Mouse (Mus musculus) hindbrain, embryonic 13.5 days (tissue): ENCODE measurements around the gene Fam83c. TPM values are rescaled to one million over a fixed set of nuclear protein-coding genes. Genes with fewer than 3 reads are reported as not detected.
A peak's percentile ranks its signal among the peaks of the same experiment; 100 is the strongest.

Experiments used
- ATAC-seq: fragments of 200-750 bp; cut with Nextera tagmentation; 2 replicates; pipeline ENCODE4 v1.8.0; 2017; ENCODE audit warnings: moderate TSS enrichment; ENCODE audit not compliant: low FRiP score
- H3K27ac ChIP-seq: fragments of 300-500 bp; sonication (generic); 2 replicates; pipeline ENCODE4 v1.5.1; 2015; ENCODE audit warnings: inconsistent platforms, mild to moderate bottlenecking, moderate library complexity
- H3K27me3 ChIP-seq: fragments of 300-500 bp; sonication (generic); 2 replicates; pipeline ENCODE4 v1.6.1; 2015; ENCODE audit warnings: mild to moderate bottlenecking, inconsistent platforms
- H3K36me3 ChIP-seq: fragments of 300-500 bp; sonication (generic); 2 replicates; pipeline ENCODE4 v1.6.1; 2015; ENCODE audit warnings: mild to moderate bottlenecking, inconsistent platforms
- H3K4me1 ChIP-seq: fragments of 300-500 bp; sonication (generic); replicated peaks from 2 replicates; pipeline ENCODE4 v1.6.1; 2015; ENCODE audit warnings: inconsistent platforms
- H3K4me2 ChIP-seq: fragments of 300-500 bp; sonication (generic); 2 replicates; pipeline ENCODE4 v1.6.1; 2015; ENCODE audit warnings: inconsistent platforms, mild to moderate bottlenecking, moderate library complexity
- H3K4me3 ChIP-seq: fragments of 300-500 bp; sonication (generic); 2 replicates; pipeline ENCODE4 v1.5.1; 2015; ENCODE audit warnings: mild to moderate bottlenecking, inconsistent platforms
- H3K9ac ChIP-seq: fragments of 300-500 bp; sonication (generic); 2 replicates; pipeline ENCODE4 v1.6.1; 2015; ENCODE audit warnings: mild to moderate bottlenecking, inconsistent platforms
- H3K9me3 ChIP-seq: fragments of 300-500 bp; sonication (generic); 2 replicates; pipeline ENCODE4 v1.6.1; 2016; ENCODE audit warnings: inconsistent platforms
- WGBS: fragments of 180-500 bp; shearing (Covaris S2); methylation state at CpG from one replicate; pipeline ENCODE4 v1.1.7; 2015; 5-methylcytosine and 5-hydroxymethylcytosine counted together
- polyA plus RNA-seq: library from polyadenylated mRNA; unstranded; fragments of >200 nt; fragmentation: Nextera tagmentation; extraction: Ambion mirVana; gene quantifications from 2 replicates; pipeline ENCODE4 v1.2.1, GENCODE M21; 2015

The Fam83c gene
- polyA plus RNA-seq, 1 experiment from 2014 or later: 0.60 TPM

DNA sequence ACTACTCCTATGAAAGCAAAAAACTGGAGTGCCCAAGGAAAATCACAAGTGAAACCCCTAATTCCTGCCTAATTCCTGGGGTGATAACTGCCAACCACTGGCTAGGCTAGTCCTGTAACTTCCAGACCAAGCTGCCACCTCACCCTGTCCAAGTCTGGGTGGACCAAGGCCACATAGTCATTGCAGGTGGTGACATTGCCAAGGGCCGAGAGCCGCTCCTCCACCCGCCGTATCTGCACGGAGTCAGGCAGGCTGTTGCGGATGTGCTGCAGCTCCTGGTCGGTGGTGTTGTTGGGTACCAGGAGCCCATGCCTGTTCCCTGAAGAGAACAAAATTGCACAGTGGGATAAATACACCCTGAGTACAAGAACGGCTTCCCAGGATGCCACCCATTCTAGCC, 10.9 kb downstream of the Fam83c start:
- H3K27me3 ChIP-seq: no peaks in the 10 kb centered on the region
- ATAC-seq: no peak
- H3K9me3 ChIP-seq: no peaks in the 10 kb centered on the region
- H3K9ac ChIP-seq: no peak overlapping the region
- no peak overlapping the region for H3K27ac ChIP-seq
- H3K4me2 ChIP-seq: no peak overlapping the region
- peaks cover 41% of the 10 kb centered on the region for H3K4me1 ChIP-seq
- H3K4me3 ChIP-seq: no peak overlapping the region
- WGBS: 96% methylated on average over 8 of the region's 8 CpGs
- H3K36me3 ChIP-seq: peaks cover 45% of the 10 kb centered on the region

DNA sequence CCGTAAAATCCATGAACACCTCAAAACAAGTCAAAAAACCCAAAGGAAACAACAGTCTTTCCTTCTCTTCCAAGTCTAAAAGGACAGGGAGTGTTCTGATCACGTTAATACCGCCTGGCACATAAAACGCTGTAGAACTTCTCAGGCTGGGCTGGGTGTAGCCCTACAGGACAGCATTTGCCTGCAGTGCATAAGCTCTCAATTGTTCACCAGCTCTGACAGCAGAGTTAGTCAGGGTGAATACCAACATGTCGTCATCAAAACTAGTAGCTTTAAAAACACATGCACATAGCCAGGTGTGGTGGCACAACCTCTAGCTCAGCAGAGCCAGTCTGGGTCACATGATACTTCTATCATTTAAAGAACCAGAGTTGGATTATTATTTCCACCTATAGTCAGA, 13.9 kb downstream of the Fam83c start:
- Histone ChIP-seq H3K27me3 (no peaks in the 10 kb centered on the region), H3K36me3 (peaks cover 65% of the 10 kb centered on the region)

DNA sequence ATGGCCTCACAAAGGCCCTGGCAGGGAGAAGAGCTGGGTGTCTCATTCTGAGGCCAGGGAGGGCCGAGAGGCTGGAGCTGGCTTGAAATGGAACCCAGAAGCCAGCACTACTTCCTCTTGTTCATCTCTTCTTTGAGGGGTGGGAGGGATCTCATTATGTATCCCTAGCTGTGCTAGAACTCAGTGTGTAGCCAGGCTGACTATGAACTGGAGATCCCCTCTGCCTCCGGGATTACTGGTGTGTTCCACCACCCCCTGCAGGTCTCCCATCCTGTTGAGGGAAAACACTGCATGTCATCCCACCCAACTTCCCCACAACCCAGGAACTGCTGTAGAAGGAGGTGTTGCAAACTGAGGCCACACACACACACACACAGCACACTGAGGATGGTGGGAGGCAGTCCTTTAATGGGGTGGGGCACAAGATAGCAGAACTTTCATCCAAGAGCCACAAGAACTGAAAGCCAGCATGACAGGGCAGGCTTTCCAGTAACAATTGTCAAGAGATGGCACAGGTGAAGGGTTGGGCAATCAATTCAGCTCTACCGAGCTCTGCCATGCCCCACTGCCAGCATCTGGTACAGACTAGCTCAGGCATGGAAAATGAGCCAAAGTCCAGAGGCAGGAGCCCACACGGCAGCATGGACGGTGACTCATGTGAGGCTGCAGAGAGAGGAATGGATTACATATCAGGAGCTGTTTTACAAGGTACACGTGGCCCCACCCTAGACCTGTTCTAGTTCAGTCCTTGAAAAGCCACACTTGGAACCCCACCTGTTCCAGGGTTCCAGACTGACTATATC, 15.0 kb downstream of the Fam83c start:
- peak; percentile 8; the same call in 1 of the 2 replicates for ATAC-seq
- WGBS: 60% methylated on average over 6 of the region's 6 CpGs
- Histone ChIP-seq H3K9me3 (no peaks in the 10 kb centered on the region), H3K27me3 (no peaks in the 10 kb centered on the region), H3K4me1 (peaks cover 33% of the 10 kb centered on the region), H3K4me3 (peak overlapping the region; percentile 58), H3K9ac (peak overlapping the region; percentile 90), H3K36me3 (peaks cover 74% of the 10 kb centered on the region), H3K4me2 (peak overlapping the region; percentile 83), H3K27ac (peak overlapping the region; percentile 91)

More for the DNA sequence above, 13.9 kb downstream of the Fam83c start:
- H3K4me3 ChIP-seq: no peak overlapping the region
- no peak overlapping the region for H3K4me2 ChIP-seq
- H3K4me1 ChIP-seq: peaks cover 42% of the 10 kb centered on the region
- no peak for ATAC-seq
- 95% methylated on average over 5 of the region's 5 CpGs for WGBS
- H3K9ac ChIP-seq: no peak overlapping the region
- H3K9me3 ChIP-seq: no peaks in the 10 kb centered on the region
- H3K27ac ChIP-seq: no peak overlapping the region

DNA sequence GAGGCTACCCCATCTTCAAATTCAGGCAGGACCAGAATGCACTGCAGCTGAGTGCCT, 15.4 kb downstream of the Fam83c start, which contains the start of gene BC029722:
BC029722 (minus strand) TSS at position 35 of the 57 bp plus-strand sequence.
- peaks cover 35% of the 10 kb centered on the region for H3K4me1 ChIP-seq
- H3K36me3 ChIP-seq: peaks cover 79% of the 10 kb centered on the region
- no peaks in the 10 kb centered on the region for H3K9me3 ChIP-seq
- H3K27ac ChIP-seq: peak within 1 kb of the TSS; percentile 91
- ATAC-seq: no peak
- no peaks in the 10 kb centered on the region for H3K27me3 ChIP-seq
- H3K4me2 ChIP-seq: peak within 1 kb of the TSS; percentile 83
- H3K9ac ChIP-seq: peak within 1 kb of the TSS; percentile 90
- H3K4me3 ChIP-seq: peak within 1 kb of the TSS; percentile 58

DNA sequence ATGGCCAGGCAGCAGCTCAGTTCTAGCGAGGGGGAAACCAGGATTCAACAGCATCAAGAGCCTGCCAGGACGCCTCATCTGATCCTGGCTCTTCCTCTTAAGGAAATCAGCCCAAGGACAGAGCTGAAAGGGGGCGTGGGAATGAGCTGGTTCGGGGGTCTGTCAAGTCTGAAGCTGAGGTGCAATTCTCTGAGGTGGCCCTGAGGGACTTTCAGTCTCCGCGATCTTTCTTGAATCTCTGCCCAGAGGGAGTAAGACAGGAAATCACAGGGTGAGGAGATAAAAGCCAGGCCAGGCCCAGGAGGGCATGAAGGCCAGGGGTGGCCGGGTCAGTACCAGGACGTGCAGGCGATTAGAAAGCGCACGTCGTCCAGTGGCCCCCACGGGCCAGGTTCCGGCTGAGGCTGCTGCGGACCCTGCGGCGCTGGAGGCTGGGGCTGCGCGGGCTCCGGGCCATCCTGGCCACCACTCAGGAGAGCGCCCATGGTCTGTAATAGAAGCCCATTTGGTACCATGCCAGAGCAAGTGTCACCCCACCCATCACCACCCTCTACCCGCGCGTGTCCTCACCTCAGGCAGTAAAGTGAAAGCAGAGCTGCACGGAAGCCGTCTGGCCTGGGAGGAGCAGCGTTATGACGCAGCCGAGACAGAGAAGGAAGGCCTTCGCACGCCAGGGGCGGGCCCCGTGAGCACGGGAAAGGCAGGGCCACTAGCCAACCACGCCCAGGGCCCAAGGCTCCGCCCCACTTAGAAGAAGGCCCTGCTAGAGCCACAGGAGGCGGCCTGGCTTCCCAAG, 15.9 kb downstream of the Fam83c start:
- Histone ChIP-seq H3K4me1 (peaks cover 35% of the 10 kb centered on the region), H3K9ac (peak overlapping the region; percentile 90), H3K9me3 (no peaks in the 10 kb centered on the region), H3K4me2 (peak overlapping the region; percentile 83), H3K36me3 (peaks cover 79% of the 10 kb centered on the region), H3K27ac (peak overlapping the region; percentile 91), H3K4me3 (peak overlapping the region; percentile 58), H3K27me3 (no peaks in the 10 kb centered on the region)
- peak; percentile 92 for ATAC-seq
- 1% methylated on average over 37 of the region's 37 CpGs for WGBS

DNA sequence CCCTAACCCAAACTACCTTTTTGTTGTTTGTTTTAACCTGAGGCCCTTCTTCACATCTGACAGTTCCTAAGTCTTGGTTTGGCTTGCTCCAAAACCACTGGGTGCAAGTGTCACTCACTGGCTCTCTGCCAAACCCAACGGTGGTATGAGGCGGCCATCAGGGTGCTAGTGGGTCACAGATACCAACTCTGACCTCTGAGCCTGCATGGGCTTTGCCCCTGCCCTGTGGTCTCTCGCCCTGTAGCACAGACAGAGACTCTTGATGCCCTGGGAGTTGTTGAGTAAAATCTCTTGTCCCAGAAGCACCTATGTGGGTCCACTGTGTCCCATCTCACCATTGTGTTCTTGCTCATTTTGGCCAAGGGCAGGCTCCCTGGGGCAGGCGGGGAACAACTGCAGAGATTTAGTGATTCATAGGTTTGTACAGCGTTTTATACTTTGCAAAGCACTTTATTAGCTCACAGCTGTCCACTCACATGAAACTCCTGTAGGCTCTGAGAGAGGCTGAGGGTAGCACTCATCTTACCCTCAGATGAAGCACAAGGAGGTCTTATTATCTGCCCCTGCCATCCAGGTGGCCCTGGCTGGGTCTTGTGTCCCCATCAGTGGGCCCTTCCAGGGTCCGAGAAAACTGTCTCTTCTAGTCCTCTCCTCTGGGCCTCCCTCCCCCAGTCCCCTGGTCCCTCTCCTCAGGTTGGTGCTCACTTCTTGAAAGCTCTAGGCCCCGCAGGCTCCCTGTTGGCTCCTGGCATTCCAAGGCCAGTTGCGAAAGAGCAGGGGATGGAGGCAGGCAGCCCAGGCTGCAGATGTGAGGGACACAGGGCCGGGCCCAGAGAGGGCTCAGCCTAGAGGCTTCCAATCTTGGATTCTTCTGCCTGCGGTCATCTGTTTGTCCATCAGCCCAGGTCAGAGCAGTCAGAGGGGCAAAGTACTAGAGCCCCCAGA, 17.1 kb downstream of the Fam83c start:
- Histone ChIP-seq H3K27ac (no peak overlapping the region; the same call in 1 of the 2 replicates), H3K9ac (peak overlapping the region; percentile 90), H3K4me3 (no peak overlapping the region), H3K36me3 (peaks cover 70% of the 10 kb centered on the region), H3K27me3 (no peaks in the 10 kb centered on the region), H3K4me1 (peaks cover 35% of the 10 kb centered on the region), H3K4me2 (peak overlapping the region; percentile 83), H3K9me3 (no peaks in the 10 kb centered on the region)
- WGBS: 83% methylated on average over 10 of the region's 10 CpGs
- no peak for ATAC-seq

DNA sequence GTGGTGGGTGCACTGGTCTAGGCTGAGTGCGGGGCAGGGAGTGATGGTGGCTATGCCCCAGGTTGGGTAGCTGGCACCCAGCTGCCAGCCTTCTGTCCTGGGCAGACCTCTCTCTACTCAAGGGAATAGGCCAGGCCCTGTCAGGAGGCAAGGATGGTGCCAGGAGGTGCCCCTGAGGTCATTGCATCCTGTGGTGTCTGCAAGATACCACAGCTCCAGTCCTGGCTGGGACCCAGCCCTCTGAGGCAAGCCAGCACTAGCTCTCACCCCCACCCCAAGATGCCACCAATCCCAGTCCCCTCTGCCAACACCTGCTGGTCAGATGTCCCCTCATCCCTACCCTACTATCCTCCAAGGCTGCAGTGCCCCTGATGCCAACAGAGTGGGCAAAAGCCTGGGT, 18.5 kb downstream of the Fam83c start:
- Histone ChIP-seq H3K27ac (no peak overlapping the region), H3K4me2 (no peak overlapping the region), H3K9ac (no peak overlapping the region; the same call in 1 of the 2 replicates), H3K4me1 (peaks cover 35% of the 10 kb centered on the region), H3K36me3 (peaks cover 62% of the 10 kb centered on the region), H3K4me3 (no peak overlapping the region), H3K27me3 (no peaks in the 10 kb centered on the region), H3K9me3 (no peaks in the 10 kb centered on the region)
- ATAC-seq: no peak
- WGBS: 95% methylated on average over 1 of the region's 1 CpGs

DNA sequence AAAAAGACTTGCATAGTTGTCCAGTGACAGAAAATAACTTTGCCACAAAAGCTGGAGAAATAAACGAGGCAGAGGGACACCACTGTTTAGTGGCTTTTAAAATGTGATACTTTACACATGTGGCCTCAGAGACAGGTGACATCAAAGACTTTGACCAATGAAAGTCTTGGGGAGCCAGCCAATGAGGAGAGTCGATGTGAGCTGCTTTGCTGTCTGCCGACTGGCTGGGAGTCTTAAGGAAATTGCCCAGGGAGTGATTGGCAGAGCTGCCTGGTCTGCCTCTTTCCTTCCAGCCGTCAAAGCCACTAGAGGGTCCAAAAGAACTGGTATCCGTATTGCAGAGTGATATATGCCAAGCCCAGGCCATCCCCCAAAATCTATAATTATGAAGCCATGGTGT, 19.8 kb downstream of the Fam83c start:
- no peak overlapping the region for H3K27ac ChIP-seq
- H3K9me3 ChIP-seq: no peaks in the 10 kb centered on the region
- H3K9ac ChIP-seq: no peak overlapping the region
- no peak overlapping the region for H3K4me3 ChIP-seq
- H3K36me3 ChIP-seq: peaks cover 62% of the 10 kb centered on the region
- peaks cover 32% of the 10 kb centered on the region for H3K4me1 ChIP-seq
- no peak overlapping the region for H3K4me2 ChIP-seq
- no peaks in the 10 kb centered on the region for H3K27me3 ChIP-seq
- no peak for ATAC-seq
- 43% methylated on average over 5 of the region's 5 CpGs for WGBS

DNA sequence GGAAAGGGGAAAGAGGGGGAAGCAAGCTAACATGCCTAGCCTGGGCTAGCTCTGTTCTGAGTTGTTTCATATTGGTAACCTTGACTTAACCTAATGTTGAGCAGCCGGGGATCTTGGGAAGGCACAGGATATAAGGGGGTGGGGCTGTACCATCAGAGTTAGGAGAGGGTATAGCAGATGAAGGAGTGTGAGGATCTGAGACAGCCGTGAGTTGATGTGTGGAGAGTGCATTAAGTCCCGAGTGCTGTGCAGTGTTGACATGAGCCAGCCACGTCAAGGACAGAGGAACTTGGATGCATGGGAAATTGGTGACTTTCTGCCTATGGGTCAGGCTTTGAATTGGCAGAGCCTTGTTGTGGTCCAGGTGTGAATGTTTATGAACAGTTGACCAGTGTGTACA, 22.0 kb downstream of the Fam83c start:
- Histone ChIP-seq H3K4me3 (no peak overlapping the region), H3K4me1 (peaks cover 10% of the 10 kb centered on the region), H3K36me3 (peaks cover 68% of the 10 kb centered on the region), H3K9ac (no peak overlapping the region), H3K9me3 (no peaks in the 10 kb centered on the region), H3K27me3 (no peaks in the 10 kb centered on the region), H3K27ac (no peak overlapping the region), H3K4me2 (no peak overlapping the region)
- 78% methylated on average over 4 of the region's 4 CpGs for WGBS
- ATAC-seq: no peak

DNA sequence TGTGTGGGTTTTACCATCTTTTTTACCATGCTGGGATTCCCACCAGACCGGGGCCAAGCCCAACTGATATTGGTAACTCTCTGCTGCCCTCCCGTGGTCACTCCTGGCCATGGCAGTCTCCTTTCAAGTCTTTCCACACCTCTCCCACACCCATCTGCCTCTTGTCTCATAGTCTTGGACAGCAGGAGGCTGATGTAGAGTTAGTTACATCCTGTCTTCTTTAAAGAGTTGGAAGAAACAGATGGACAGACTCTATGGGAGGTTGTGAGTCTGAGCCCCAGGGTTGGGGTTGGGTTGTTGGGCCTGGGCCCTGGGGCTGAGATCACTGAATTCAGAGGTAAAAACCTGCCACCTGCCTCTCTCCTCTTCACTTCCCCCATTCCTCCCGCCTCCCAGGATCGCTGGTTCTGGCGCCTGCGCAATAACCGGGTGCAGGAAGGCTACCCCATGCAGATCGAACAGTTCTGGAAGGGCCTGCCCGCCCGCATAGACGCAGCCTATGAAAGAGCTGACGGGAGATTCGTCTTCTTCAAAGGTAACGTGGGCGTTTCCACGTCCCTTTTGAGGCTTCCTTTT, 22.7 kb downstream of the Fam83c start:
- WGBS: 39% methylated on average over 16 of the region's 16 CpGs
- peaks cover 68% of the 10 kb centered on the region for H3K36me3 ChIP-seq
- no peak overlapping the region for H3K27ac ChIP-seq
- H3K9me3 ChIP-seq: no peaks in the 10 kb centered on the region
- H3K9ac ChIP-seq: no peak overlapping the region
- ATAC-seq: no peak
- peaks cover 6% of the 10 kb centered on the region; the same call in 1 of the 2 replicates for H3K4me1 ChIP-seq
- H3K4me2 ChIP-seq: no peak overlapping the region
- no peak overlapping the region for H3K4me3 ChIP-seq
- H3K27me3 ChIP-seq: no peaks in the 10 kb centered on the region

DNA sequence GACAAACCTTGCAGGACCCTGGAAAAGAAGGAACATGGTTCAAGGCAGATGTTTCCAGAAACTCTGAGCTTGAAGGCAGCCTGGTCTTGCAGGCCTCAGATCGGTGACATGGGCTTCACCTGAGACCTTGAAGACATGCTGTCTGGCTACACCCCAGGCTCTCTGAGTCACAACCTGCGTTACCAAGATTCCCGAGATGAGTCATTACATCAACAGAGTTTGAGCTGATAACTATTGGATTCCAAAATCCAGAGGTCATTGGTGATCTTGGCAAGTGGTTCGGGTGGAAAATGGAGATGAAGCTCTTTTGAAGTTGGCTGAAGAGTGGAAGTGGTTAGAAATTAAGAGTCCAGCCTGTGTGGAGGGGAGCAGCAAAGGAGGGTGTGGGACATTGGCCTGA, 25.0 kb downstream of the Fam83c start:
- ATAC-seq: no peak
- Histone ChIP-seq H3K9me3 (no peaks in the 10 kb centered on the region), H3K27me3 (no peaks in the 10 kb centered on the region), H3K4me2 (no peak overlapping the region), H3K9ac (no peak overlapping the region), H3K4me1 (peaks cover 6% of the 10 kb centered on the region; the same call in 1 of the 2 replicates), H3K4me3 (no peak overlapping the region), H3K27ac (no peak overlapping the region), H3K36me3 (peaks cover 58% of the 10 kb centered on the region)
- WGBS: 89% methylated on average over 4 of the region's 4 CpGs

DNA sequence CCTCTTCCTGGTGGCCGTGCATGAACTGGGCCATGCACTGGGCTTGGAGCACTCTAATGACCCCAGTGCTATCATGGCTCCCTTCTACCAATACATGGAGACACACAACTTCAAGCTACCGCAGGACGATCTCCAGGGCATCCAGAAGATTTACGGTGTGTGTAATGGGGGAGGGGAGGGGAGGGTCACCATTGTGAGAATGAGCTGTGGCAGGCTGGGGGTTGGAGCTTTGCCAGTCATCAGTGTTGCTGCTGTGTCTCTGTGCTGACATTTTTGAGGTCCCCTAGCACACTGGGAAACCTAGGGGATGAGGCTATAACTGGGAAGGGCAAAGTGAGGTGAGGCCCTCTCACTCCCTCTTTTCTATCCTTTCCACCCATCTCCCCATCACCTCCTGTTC, 27.2 kb downstream of the Fam83c start:
- Histone ChIP-seq H3K9me3 (no peaks in the 10 kb centered on the region), H3K4me1 (peaks cover 4% of the 10 kb centered on the region; the same call in 1 of the 2 replicates), H3K27ac (no peak overlapping the region), H3K4me3 (no peak overlapping the region), H3K4me2 (no peak overlapping the region), H3K9ac (no peak overlapping the region), H3K27me3 (no peaks in the 10 kb centered on the region), H3K36me3 (peaks cover 64% of the 10 kb centered on the region)
- ATAC-seq: no peak
- 74% methylated on average over 4 of the region's 4 CpGs for WGBS
